Mouse (Mus musculus) sigmoid colon, adult 10 weeks (tissue): Measurements from ENCODE around the gene Sdhb. TPM values are rescaled to one million over a fixed set of nuclear protein-coding genes. Genes with fewer than 3 reads are reported as not detected.

ENCODE experiments used
- polyA plus RNA-seq: library from polyadenylated mRNA; stranded (reverse); fragments of 350-450 nt; fragmentation: Illumina TruSeq; extraction: RNeasy Lipid Tissue Mini Kit (QIAGEN cat#74804); gene quantifications from one replicate; pipeline ENCODE4 v1.2.3, GENCODE M21; 2014; ENCODE audit warnings: low read depth, low replicate concordance

Gene Sdhb
- 74.4 TPM for polyA plus RNA-seq

DNA sequence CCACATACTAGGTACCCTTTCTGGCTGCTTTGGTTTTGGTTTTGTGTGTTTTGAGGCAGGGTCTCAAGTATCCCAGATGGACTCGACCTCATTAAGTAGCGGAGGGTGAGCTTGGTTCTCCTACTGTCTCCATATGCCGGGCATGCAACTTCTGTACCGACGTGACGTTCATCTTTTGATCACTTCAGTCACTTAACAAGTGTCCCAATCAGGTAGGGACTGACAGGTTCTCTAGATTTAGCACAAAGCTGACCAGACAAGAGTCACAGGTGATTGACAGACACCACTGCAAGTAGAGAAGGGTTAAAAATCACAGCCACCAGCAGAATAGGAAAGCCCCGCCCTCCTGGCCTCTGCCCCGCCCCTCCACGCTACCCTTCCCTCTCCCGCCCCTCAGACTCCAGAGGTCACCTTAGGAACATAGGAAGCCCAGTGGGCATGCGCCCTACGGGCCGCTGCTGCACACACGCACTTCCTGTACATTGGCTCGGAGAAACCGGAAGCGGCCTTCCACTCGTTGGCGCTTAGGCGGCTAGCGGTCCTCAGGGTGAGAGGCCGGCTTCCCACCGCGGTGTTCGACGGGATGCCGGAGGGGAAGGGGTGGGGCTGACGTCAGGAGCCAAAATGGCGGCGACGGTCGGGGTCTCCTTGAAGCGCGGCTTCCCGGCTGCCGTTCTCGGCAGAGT is at the start of gene Sdhb:
Gene Sdhb (plus strand): TSS at position 423 of the 686 bp plus-strand sequence.

DNA sequence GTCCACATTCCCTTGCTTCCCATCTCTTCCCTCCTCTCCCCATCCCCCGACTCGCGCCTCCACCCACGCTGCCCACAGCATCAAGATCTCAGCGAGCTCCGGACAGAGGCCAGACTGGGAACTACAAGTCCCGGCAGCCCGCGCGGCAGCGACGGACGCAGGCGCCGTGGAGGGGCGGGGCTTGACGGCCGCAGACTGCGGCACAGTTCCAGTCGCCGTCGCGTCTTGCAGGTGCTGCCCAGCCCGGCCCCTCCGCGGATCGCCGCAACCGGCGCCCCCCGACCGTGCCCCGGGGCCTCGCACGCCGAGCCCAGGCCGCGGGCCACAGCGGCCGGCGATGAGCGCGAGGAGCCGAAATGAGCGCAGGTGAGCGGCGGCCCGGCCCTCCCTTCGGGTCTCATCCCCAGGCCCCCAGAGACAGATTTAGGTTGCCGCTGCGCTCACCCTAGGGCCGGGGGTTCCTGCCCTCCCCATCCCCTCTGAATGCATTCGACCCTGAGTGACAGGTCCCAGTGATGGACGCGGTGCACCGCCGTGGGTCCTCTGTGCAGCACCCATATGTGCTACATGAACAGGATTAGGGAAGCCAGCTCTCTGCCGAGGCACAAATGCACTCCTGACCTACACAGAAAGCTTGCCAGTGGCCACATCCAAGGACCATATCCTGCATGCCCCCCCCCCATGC is 25.9 kb downstream of the Sdhb start, which contains the start of gene Atp13a2:
Gene Atp13a2 (plus strand): TSS at position 163 of the 685 bp plus-strand sequence.

DNA sequence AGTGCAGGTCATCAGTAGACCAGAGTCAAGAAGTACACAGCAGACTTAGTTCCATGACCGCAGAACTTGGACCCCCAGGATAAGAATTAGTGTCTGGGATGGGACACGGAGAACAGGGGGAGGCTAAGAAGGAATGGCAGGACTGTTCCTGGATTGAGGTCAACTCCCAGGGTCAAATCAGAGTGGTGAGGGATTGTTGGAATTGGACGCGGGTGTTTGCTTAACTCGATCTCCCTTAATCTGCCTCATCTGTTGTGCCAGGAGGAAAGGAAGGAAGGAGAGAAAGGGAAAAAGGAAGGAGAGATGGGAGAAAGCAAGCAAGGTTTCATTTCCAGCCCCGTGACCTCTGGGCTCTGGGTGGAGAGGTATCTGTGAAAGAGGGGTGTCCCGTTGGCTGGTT is 49.1 kb downstream of the Sdhb start, which contains the start of gene Mfap2:
Gene Mfap2 (plus strand): TSS at position 301 of the 400 bp plus-strand sequence.

Other genes starting within 250 kb of the Sdhb start
- not detected for gene Padi6, start 218.6 kb upstream of the Sdhb start, polyA plus RNA-seq
- 0.44 TPM for gene Padi4, start 187.0 kb upstream of the Sdhb start, polyA plus RNA-seq
- gene Padi3, start 150.6 kb upstream of the Sdhb start, polyA plus RNA-seq = not detected
- gene Padi1, start 115.4 kb upstream of the Sdhb start, polyA plus RNA-seq = not detected
- gene Padi2, start 54.9 kb upstream of the Sdhb start, polyA plus RNA-seq = 0.91 TPM
- gene Atp13a2, start 25.7 kb downstream of the Sdhb start, polyA plus RNA-seq = 1.1 TPM
- gene Mfap2, start 49.2 kb downstream of the Sdhb start, polyA plus RNA-seq = not detected
- gene Crocc, start 99.3 kb downstream of the Sdhb start, polyA plus RNA-seq = 0.85 TPM
- 15.4 TPM for gene Necap2, start 117.2 kb downstream of the Sdhb start, polyA plus RNA-seq
- not detected for gene Spata21, start 127.1 kb downstream of the Sdhb start, polyA plus RNA-seq
- gene Szrd1, start 178.6 kb downstream of the Sdhb start, polyA plus RNA-seq = 27.9 TPM
- gene Fbxo42, start 186.7 kb downstream of the Sdhb start, polyA plus RNA-seq = 6.2 TPM